Mouse (Mus musculus): ENCODE measurements around the gene Gm19410.

Gm19410 gene

DNA sequence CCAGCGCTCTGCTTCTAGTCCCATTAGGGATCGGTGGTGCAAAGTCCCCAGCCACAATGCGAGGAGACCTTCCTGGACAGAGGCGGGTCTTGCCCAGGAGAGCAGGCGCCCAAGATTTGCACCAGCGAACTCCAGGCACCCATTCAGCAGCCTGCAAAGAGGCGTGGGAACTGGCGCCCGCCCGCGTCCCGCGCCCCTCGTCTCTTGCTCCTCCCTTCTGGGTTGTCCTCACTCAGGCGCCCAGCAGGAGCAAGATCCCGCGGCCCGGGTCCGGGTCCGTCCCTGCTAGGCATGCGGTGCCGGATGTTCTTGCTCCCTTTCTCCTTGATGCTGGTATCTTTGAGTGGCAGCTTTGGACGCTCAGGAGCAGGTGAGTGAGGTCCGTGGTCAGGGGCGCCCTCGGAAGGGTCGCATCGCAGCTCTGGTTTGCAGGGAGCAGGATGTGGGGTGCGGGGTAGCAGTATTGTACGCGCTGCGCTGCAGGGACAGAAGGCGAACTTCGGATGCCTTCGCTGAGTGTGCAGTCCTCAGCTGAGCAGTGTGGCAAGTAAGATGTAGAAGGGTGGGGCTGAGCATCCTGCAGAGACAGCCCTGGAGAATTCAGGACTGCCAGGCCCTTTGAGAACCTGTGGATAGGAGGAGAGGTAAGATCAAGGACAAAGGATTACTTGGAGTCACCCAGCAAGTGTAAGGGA, at the start of gene Gm19410:
Gene Gm19410, plus strand, starts transcription at position 292 of the 695 bp plus-strand sequence.
- in situ Hi-C loops (cut with MboI, MseI) = no loop called here

DNA sequence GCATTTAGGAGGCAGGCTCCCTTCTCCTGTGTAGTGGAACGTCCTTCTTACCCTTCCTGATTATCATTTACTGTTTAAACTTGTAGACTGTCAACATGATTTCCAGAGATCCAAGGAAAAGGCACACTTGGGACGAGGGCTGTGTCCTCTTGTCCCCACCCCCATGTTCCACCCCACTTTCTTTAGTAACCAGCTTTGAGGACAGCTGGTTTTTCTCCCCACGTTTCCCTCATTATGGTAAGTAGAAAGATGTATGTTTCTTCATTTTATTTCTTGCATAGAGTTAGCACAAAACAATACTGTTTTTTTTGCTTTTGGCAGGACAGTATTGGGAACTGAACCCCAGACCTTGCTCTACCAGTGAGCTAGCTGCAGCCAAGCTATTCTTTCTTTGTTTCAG, 34.8 kb upstream of the Gm19410 start:
- in situ Hi-C loops (cut with MboI, MseI) = loop anchor here (10.0 kb wide), 1 partner anchor 604 kb away; no protein-coding TSS in a partner anchor

DNA sequence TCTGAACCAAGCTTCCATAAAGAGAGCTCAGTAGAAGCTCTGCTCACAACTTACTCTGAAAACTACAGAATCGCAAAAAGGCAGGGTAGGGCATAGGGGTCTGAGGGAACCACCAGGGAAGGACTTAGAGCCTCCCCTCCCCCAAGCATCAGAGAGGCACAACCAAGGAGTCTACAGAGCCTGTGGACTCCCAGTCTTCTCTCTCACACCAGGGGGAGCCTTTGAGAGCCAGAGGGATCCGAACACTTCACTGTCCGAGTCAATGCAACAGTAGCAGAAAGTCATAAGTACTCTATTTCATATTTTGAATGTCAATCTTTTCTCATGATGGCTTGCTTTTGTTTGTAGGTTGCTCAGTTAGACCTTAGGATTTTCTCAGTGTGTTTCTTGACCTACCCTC, 30.2 kb upstream of the Gm19410 start:
- in situ Hi-C loops (cut with MboI, MseI) = loop anchor here (10.0 kb wide), 1 partner anchor 599 kb away; no protein-coding TSS in a partner anchor

DNA sequence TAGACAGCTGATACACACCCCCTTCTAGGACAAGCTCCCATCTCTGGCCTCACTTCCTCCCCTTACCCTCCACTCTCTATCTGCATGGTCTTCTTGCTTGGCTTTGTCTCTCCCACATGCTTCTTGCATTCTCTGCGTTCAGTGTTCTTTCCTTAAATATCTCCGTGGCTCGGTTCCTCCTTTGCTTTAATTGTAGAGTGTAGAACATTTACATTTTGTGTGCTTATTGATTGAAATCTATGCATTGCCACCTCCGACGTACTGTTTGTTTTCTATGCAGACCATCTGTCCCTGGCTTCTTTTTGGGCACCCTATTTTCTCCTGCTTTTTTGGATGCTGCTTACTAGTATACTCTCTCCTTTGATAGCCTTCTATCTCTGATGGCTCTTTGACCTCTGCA, 9.4 kb upstream of the Gm19410 start:
- in situ Hi-C loops (cut with MboI, MseI) = no loop called here

DNA sequence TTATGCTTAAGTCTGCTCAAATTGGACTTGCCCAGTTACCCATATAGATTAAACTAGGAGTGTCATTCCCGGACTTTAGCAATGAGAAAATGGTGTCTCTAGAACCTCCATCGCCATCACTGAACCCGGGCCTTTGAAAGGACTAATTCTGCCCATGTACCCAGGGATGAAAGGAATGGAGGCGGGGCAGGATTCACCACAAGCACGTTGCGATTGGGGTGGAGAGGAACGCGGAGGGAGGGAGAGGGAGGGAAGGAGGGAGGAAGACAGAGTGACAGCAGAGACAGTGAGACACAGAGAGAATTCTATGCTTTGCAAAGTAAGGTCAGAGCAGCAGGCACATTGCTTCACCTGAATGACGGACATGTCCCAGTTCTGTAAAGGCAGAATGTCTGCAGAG, 570 bp upstream of the Gm19410 start:
- in situ Hi-C loops (cut with MboI, MseI) = no loop called here

DNA sequence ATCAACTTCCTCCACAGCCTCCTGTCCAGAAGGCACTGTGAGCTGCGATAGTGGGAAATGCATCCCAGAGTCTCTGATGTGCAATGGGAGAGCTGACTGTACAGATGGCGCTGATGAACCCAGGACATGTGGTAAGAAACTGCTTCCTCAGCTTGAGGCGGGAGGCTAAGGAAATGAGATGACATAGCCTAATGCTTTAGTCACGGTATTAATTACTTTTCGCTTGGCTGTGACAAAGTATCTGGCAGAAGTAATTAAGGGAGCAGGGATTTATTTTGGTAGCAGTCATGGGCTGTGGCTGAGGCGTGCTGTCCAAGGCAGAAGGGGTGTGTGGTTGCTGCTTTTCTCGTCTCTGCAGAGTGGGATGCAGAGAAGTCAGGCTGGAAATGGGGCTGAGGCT, 7.9 kb downstream of the Gm19410 start:
- in situ Hi-C loops (cut with MboI, MseI) = loop anchor here (5.0 kb wide), 1 partner anchor 881 kb away; no protein-coding TSS in a partner anchor
